Mouse (Mus musculus): ENCODE results near the gene Bnipl. TPM values are rescaled to one million over a fixed set of nuclear protein-coding genes. Genes with fewer than 3 reads are reported as not detected.

Bnipl gene
- polyA plus RNA-seq, 1 experiment from 2014 or later: 0.36 TPM

DNA sequence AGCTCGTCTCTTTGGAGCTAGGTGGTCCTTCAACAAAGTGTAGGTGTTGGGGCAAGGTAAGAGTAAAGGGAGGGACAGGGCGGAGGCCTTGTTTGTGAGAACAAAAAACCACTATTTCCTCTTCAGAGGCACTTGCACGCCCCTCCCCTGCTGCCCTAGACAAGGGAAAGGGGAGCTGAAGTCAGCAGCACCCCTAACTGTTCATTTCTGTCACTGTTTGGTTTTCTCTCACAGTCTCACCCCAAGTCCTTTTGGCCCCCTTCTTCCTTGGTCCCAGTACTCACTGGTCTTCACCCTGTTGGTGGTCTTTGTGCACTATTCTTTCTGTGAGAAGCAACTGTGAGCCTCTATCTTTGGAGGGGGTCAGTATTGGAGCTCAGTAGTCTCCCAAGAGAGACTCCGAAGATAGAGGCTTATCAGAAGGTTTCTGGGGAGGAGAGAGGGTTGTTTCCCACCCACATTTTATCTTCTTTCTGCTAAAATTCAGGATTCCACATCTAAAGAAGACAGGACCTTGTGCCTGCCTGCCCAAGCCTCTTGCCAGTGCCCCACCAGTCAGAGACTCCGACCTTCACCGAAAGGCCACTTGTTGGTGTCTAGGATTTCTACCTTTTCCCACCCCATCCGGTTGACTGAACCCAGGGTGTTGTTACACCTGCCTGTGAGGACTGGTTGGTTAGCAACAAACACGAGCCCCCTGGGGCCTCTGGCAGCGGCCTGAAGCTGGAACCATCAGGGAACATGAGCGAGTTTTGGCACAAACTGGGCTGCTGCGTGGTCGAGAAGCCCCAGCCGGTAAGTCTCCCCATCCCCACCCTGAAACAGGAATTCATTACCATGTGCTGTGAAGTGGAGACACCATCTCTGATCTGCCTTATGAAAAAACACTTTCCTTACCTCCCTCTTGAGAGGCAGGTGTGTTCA lies 19.4 kb downstream of the Bnipl start, which contains the start of gene Mllt11:
Mllt11 (minus strand) TSS at position 874 of the 924 bp plus-strand sequence.
- ATAC-seq: no peak
- Histone ChIP-seq H3K27ac (peak within 1 kb of the TSS; percentile 97), H3K9ac (peak within 1 kb of the TSS; percentile 17; the same call in 1 of the 2 replicates), H3K36me3 (peaks cover 40% of the 10 kb centered on the region), H3K4me2 (replicated peaks) (peak within 1 kb of the TSS; percentile 86), H3K4me1 (replicated peaks) (peaks cover 14% of the 10 kb centered on the region), H3K4me3 (replicated peaks) (0 out of 2 replicates have a peak within 1 kb of the TSS, but pooled peaks have one; percentile 87), H3K9me3 (no peaks in the 10 kb centered on the region), H3K27me3 (replicated peaks) (no peaks in the 10 kb centered on the region)
- WGBS: 76% methylated on average over 13 of the region's 13 CpGs

DNA sequence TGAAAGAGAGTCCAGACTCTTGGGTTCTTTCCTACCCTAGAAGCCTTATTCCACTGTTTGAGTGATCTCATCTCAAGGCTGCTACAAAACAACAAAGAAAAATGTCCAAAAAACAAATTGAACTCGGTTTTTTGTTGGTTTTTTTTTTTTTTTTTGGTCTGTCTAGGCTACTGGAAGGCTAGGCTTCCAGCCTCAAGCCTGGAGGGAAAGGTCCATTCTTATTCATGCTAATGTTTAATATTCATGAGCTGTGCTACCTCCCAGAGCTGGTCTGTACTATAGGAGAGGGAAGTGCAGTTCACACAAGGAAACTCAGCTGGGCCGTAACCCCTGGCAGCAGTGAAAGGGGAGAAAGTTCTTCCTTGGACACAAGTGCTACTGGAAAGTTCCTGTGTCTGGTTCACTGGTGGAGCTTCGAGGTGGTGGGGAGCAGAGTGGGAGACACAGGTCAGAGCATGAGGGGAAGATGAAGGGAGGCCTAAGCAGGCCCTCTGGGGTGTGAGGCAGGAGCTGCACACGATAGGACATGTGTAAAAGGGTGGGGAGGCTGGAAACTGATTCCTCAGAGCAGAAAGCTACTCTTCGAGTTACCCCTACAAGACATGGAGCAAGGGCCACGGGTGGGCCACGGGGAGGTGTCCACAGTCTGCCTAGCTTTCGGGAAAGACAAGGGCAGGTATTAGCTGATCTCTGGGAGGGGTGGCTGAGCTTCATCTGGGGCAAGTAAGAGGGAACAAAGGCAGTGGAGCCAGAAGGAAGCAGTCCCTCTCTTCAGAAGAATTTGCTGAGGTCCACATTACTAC lies 20.3 kb downstream of the Bnipl start:
- H3K9ac ChIP-seq: peak overlapping the region; percentile 17; the same call in 1 of the 2 replicates
- no peaks in the 10 kb centered on the region for H3K9me3 ChIP-seq
- peak overlapping the region; percentile 86 for H3K4me2 ChIP-seq (replicated peaks)
- peak overlapping the region; percentile 87 for H3K4me3 ChIP-seq (replicated peaks)
- ATAC-seq: peak; percentile 16; the same call in 1 of the 2 replicates
- peaks cover 14% of the 10 kb centered on the region for H3K4me1 ChIP-seq (replicated peaks)
- peak overlapping the region; percentile 97 for H3K27ac ChIP-seq
- WGBS: 47% methylated on average over 8 of the region's 8 CpGs
- H3K36me3 ChIP-seq: peaks cover 38% of the 10 kb centered on the region
- H3K27me3 ChIP-seq (replicated peaks): no peaks in the 10 kb centered on the region

DNA sequence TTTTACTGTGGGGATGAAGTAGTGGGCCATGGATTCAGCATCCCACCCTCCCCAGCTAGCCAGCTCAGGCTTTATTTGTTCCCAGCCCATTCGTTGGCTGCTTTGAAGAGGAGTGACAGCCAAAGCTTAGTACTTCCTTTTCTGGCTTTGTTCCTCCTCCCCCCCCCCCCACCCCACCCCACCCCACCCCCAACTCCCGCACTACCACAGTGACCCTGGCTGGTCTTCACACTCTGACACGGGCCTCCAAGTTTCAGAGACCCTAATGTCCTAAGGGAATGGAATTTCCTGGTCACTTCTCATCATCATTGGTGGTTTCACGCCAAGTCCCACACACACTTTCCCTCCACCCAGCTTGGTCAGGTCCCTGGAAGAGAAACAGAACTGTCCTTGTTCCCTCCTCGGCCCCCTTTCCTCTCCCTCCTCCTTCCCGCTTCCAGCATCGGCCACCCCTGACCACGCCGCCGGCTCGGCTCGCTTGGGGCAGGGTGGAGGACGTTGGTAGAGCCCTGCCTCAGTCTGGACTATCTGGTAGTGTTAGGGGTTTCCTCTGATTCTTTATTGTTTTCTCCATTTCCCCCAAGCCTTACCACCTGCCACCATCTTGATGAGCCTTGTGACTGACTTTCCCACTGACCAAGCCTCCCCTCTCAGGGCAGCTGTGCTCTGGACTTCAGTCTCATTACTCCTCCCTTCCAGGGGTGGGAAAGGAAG lies 21.1 kb downstream of the Bnipl start:
- Histone ChIP-seq H3K27me3 (replicated peaks) (no peaks in the 10 kb centered on the region), H3K4me3 (replicated peaks) (peak overlapping the region; percentile 87), H3K36me3 (peaks cover 34% of the 10 kb centered on the region), H3K9ac (peak overlapping the region; percentile 95), H3K4me1 (replicated peaks) (peaks cover 14% of the 10 kb centered on the region), H3K4me2 (replicated peaks) (peak overlapping the region; percentile 86), H3K27ac (peak overlapping the region; percentile 97), H3K9me3 (no peaks in the 10 kb centered on the region)
- WGBS: 2% methylated on average over 13 of the region's 13 CpGs
- ATAC-seq: peak; percentile 57

GRCm38 (mm10) chr3:95228894-95229780 lies 21.9 kb downstream of the Bnipl start:
- Histone ChIP-seq H3K9me3 (no peaks in the 10 kb centered on the region), H3K27me3 (replicated peaks) (no peaks in the 10 kb centered on the region), H3K27ac (peak overlapping the region; percentile 97), H3K9ac (peak overlapping the region; percentile 95), H3K4me2 (replicated peaks) (peak overlapping the region; percentile 86), H3K4me3 (replicated peaks) (peak overlapping the region; percentile 87), H3K4me1 (replicated peaks) (peaks cover 14% of the 10 kb centered on the region), H3K36me3 (peaks cover 30% of the 10 kb centered on the region)
- ATAC-seq: peak; percentile 37
- WGBS: 1% methylated on average over 42 of the region's 43 CpGs

DNA sequence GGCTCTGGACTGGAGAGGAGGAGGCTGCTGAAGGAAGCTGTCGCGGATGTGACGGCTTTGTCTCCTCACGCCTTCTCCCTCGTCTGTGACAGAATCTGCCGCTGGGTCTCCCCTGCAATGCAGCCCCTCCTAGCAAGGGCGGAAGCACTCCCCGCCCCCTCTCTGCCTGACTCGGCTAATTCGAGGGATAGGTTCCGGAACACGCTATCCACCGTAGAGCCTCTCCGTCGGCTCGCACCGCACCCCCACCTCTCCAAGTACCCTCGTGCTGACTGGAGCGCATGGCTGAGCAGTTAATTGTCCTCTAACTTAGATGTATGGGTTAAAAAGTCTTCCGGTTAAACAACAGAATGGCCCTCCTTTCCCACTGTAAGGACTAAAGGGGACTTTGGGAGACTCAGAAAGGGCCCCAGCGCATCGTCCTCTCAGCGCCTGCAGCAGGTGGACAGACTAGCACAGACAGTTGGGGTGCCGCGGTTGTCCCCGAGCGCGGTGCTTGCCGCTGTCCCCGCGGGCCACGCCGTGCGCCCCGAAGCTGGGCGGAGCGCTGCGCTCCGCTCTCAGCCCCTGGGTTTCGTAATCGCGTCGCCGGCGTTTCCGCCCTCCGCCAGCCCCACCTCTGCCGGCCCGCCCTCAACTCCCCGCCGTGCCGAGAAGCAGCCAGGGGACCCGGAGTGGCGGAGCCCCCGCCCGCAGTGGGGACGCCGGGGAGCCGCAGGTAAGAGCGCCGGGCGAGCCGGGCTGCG lies 22.7 kb downstream of the Bnipl start, which contains the start of gene Cdc42se1:
Cdc42se1 (plus strand) TSS at position 585 of the 746 bp plus-strand sequence.
- no peaks in the 10 kb centered on the region for H3K9me3 ChIP-seq
- peaks cover 14% of the 10 kb centered on the region for H3K4me1 ChIP-seq (replicated peaks)
- peak within 1 kb of the TSS; percentile 95 for H3K9ac ChIP-seq
- ATAC-seq: peak; percentile 92
- H3K27ac ChIP-seq: peak within 1 kb of the TSS; percentile 97
- WGBS: under 1% methylated on average over 62 of the region's 64 CpGs
- H3K36me3 ChIP-seq: peaks cover 25% of the 10 kb centered on the region
- peak within 1 kb of the TSS; percentile 87 for H3K4me3 ChIP-seq (replicated peaks)
- H3K4me2 ChIP-seq (replicated peaks): peak within 1 kb of the TSS; percentile 86
- no peaks in the 10 kb centered on the region for H3K27me3 ChIP-seq (replicated peaks)

GRCm38 (mm10) chr3:95227214-95227613 lies 23.8 kb downstream of the Bnipl start:
- H3K9ac ChIP-seq: peak overlapping the region; percentile 24; the same call in 1 of the 2 replicates
- no peak for ATAC-seq
- no peaks in the 10 kb centered on the region for H3K27me3 ChIP-seq (replicated peaks)
- H3K4me2 ChIP-seq (replicated peaks): peak overlapping the region; percentile 86
- 14% methylated on average over 1 of the region's 1 CpGs for WGBS
- peaks cover 14% of the 10 kb centered on the region for H3K4me1 ChIP-seq (replicated peaks)
- H3K9me3 ChIP-seq: no peaks in the 10 kb centered on the region
- no peak overlapping the region for H3K27ac ChIP-seq
- peak overlapping the region; percentile 87 for H3K4me3 ChIP-seq (replicated peaks)
- H3K36me3 ChIP-seq: peaks cover 16% of the 10 kb centered on the region; the same call in 1 of the 2 replicates

DNA sequence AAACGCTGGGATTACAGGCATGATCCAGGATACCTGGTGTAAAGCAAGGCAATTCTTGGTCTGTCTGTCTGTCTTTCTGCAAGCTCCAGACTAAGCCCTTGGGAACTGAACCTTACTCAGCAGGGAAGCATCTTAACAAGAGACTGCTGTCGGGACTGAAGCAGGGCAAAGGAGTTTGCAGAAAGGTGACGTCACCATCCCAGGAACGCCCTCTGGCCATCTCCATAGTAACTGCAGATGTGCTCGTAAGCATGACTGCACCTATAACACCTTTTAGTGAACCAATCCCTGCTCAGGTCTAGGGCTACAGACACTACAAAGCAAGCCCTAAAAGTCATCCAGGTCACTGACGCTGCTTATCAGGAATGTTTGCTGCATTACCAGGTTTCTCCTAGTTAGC lies 26.7 kb downstream of the Bnipl start:
- Histone ChIP-seq H3K27ac (no peak overlapping the region), H3K4me3 (replicated peaks) (no peak overlapping the region), H3K9me3 (no peaks in the 10 kb centered on the region), H3K4me2 (replicated peaks) (no peak overlapping the region), H3K27me3 (replicated peaks) (no peaks in the 10 kb centered on the region), H3K36me3 (peaks cover 9% of the 10 kb centered on the region; the same call in 1 of the 2 replicates), H3K9ac (no peak overlapping the region), H3K4me1 (replicated peaks) (no peaks in the 10 kb centered on the region; the same call in 1 of the 2 replicates)
- no peak for ATAC-seq
- whole genome bisulfite sequencing: 26% methylated on average over 6 of the region's 6 CpGs

- no peak for ATAC-seq
- Histone ChIP-seq H3K4me3 (replicated peaks) (no peak overlapping the region), H3K36me3 (peaks cover 9% of the 10 kb centered on the region; the same call in 1 of the 2 replicates), H3K4me1 (replicated peaks) (peaks cover 5% of the 10 kb centered on the region; the same call in 1 of the 2 replicates), H3K9me3 (no peaks in the 10 kb centered on the region), H3K27me3 (replicated peaks) (no peaks in the 10 kb centered on the region), H3K27ac (no peak overlapping the region), H3K4me2 (replicated peaks) (no peak overlapping the region), H3K9ac (no peak overlapping the region)
- WGBS: 93% methylated on average over 2 of the region's 2 CpGs
Measured at GRCm38 (mm10) chr3:95223041-95223440, 28.0 kb downstream of the Bnipl start.

- H3K27me3 ChIP-seq (replicated peaks): no peaks in the 10 kb centered on the region
- peak overlapping the region; percentile 100 for H3K27ac ChIP-seq
- WGBS: 78% methylated on average over 6 of the region's 6 CpGs
- H3K36me3 ChIP-seq: 0 out of 2 replicates have a peak, but pooled peaks cover 3% of the 10 kb centered on the region
- peaks cover 11% of the 10 kb centered on the region for H3K4me1 ChIP-seq (replicated peaks)
- H3K4me2 ChIP-seq (replicated peaks): peak overlapping the region; percentile 60
- no peaks in the 10 kb centered on the region for H3K9me3 ChIP-seq
- peak overlapping the region; percentile 79 for H3K4me3 ChIP-seq (replicated peaks)
- no peak overlapping the region for H3K9ac ChIP-seq
- no peak for ATAC-seq
Measured at GRCm38 (mm10) chr3:95218466-95219137, 32.4 kb downstream of the Bnipl start.
